Mouse (Mus musculus) cortical plate, adult 2 months (tissue): ENCODE results near the gene Narfl. TPM values are rescaled to one million over a fixed set of nuclear protein-coding genes. Genes with fewer than 3 reads are reported as not detected.

ENCODE experiments used
- H3K27ac ChIP-seq: fragments of 200-500 bp; 2 replicates; pipeline ENCODE4 v1.5.1; 2012; ENCODE audit warnings: low read length, control low read depth, inconsistent platforms; ENCODE audit not compliant: insufficient read depth
- H3K4me1 ChIP-seq: fragments of 200-500 bp; 2 replicates; pipeline ENCODE4 v1.6.1; 2011; ENCODE audit warnings: low read length; ENCODE audit not compliant: control insufficient read depth, insufficient read depth
- H3K4me3 ChIP-seq: fragments of 200-500 bp; 2 replicates; pipeline ENCODE4 v1.5.1; 2011; ENCODE audit warnings: mild to moderate bottlenecking, low read length, control low read depth; ENCODE audit not compliant: insufficient read depth
- CTCF ChIP-seq: fragments of 200-500 bp; IDR thresholded peaks from 2 replicates; pipeline ENCODE4 v1.5.1; 2011; ENCODE audit warnings: mild to moderate bottlenecking, control low read depth, low read length; ENCODE audit not compliant: insufficient read depth; ENCODE audit errors: extremely low read depth
- POLR2A ChIP-seq: fragments of 200-500 bp; IDR thresholded peaks from 2 replicates; pipeline ENCODE4 v1.6.1; 2011; ENCODE audit warnings: mild to moderate bottlenecking, low read length, control low read depth; ENCODE audit not compliant: insufficient read depth; ENCODE audit errors: extremely low read depth
- polyA plus RNA-seq: library from polyadenylated mRNA; depleted of rRNA; stranded (reverse); fragments of >200 nt; gene quantifications from 2 replicates; pipeline ENCODE4 v1.2.3, GENCODE M21; 2012

Gene Narfl
- polyA plus RNA-seq, 1 experiment: 39.4 TPM

GRCm38 (mm10) chr17:25825984-25826570, 52.5 kb downstream of the Narfl start:
- no peak for TF ChIP-seq CTCF
- TF ChIP-seq POLR2A: no peak
- H3K27ac ChIP-seq: no peak overlapping the region
- peaks cover 7% of the 10 kb centered on the region for H3K4me1 ChIP-seq
- no peak overlapping the region for H3K4me3 ChIP-seq

GRCm38 (mm10) chr17:25827011-25827410, 53.4 kb downstream of the Narfl start:
- peaks cover 9% of the 10 kb centered on the region for H3K4me1 ChIP-seq

GRCm38 (mm10) chr17:25827546-25828222, 54.1 kb downstream of the Narfl start:
- Histone ChIP-seq H3K4me1 (peaks cover 9% of the 10 kb centered on the region), H3K27ac (no peak overlapping the region)
- no peak for TF ChIP-seq POLR2A
- TF ChIP-seq CTCF: no peak

More at GRCm38 (mm10) chr17:25827011-25827410, 53.4 kb downstream of the Narfl start:
- no peak for TF ChIP-seq POLR2A
- no peak for TF ChIP-seq CTCF
- H3K4me3 ChIP-seq: no peak overlapping the region
- no peak overlapping the region for H3K27ac ChIP-seq

GRCm38 (mm10) chr17:25828223-25828594, 54.6 kb downstream of the Narfl start:
- TF ChIP-seq POLR2A (no peak), CTCF (no peak)
- H3K27ac ChIP-seq: no peak overlapping the region
- H3K4me3 ChIP-seq: peak overlapping the region; percentile 75; the same call in 1 of the 2 replicates
- H3K4me1 ChIP-seq: peaks cover 9% of the 10 kb centered on the region

More at GRCm38 (mm10) chr17:25827546-25828222, 54.1 kb downstream of the Narfl start:
- no peak overlapping the region for H3K4me3 ChIP-seq

GRCm38 (mm10) chr17:25828712-25829557, 55.4 kb downstream of the Narfl start, which contains the start of gene Jmjd8:
Jmjd8 (plus strand) TSS chr17:25828867.
- H3K27ac ChIP-seq: peak within 1 kb of the TSS; percentile 39; the same call in 1 of the 2 replicates
- peak within 1 kb of the TSS; percentile 75 for H3K4me3 ChIP-seq
- peaks cover 8% of the 10 kb centered on the region for H3K4me1 ChIP-seq
- TF ChIP-seq POLR2A (peak; percentile 73), CTCF (peak; percentile 46)

GRCm38 (mm10) chr17:25829558-25830017, 56.0 kb downstream of the Narfl start:
- Histone ChIP-seq H3K4me1 (peaks cover 2% of the 10 kb centered on the region; the same call in 1 of the 2 replicates), H3K27ac (no peak overlapping the region), H3K4me3 (peak overlapping the region; percentile 75)
- TF ChIP-seq POLR2A (no peak), CTCF (no peak)

GRCm38 (mm10) chr17:25830200-25830753, 56.7 kb downstream of the Narfl start:
- Histone ChIP-seq H3K4me3 (peak overlapping the region; percentile 75; the same call in 1 of the 2 replicates), H3K4me1 (peaks cover 2% of the 10 kb centered on the region; the same call in 1 of the 2 replicates)
- TF ChIP-seq CTCF (no peak), POLR2A (peak; percentile 24; the same call in 1 of the 2 replicates)

GRCm38 (mm10) chr17:25830806-25831431, 57.3 kb downstream of the Narfl start:
- H3K4me3 ChIP-seq: peak overlapping the region; percentile 79; the same call in 1 of the 2 replicates
- TF ChIP-seq CTCF: no peak
- TF ChIP-seq POLR2A: no peak
- H3K27ac ChIP-seq: no peak overlapping the region
- H3K4me1 ChIP-seq: peaks cover 5% of the 10 kb centered on the region

More at GRCm38 (mm10) chr17:25830200-25830753, 56.7 kb downstream of the Narfl start:
- no peak overlapping the region for H3K27ac ChIP-seq
